Mouse (Mus musculus): ENCODE results near the gene Xrra1. TPM values are rescaled to one million over a fixed set of nuclear protein-coding genes. Genes with fewer than 3 reads are reported as not detected.

Xrra1 gene
- polyA plus RNA-seq, 1 experiment from 2014 or later, result 0.23 TPM

- Histone ChIP-seq H3K4me2 (no peak overlapping the region), H3K36me3 (ENCODE audit: control insufficient read depth, insufficient read depth, low read length) (no peaks in the 10 kb centered on the region), H3K4me1 (ENCODE audit: control insufficient read depth, insufficient read depth, low read length) (peaks cover 27% of the 10 kb centered on the region), H3K9ac (ENCODE audit: low read depth, low read length) (peak overlapping the region; percentile 29; the same call in 1 of the 2 replicates), H3K27me3 (ENCODE audit: control insufficient read depth, insufficient read depth, low read length) (no peaks in the 10 kb centered on the region), H3K9me3 (replicated peaks; ENCODE audit: control insufficient read depth, low read length) (no peaks in the 10 kb centered on the region), H3K27ac (ENCODE audit: low read depth, low read length) (no peak overlapping the region), H3K4me3 (ENCODE audit: low read depth, low read length) (no peak overlapping the region)
- WGBS (ENCODE audit: insufficient replicate concordance), result 34% methylated on average over 9 of the region's 9 CpGs
- ATAC-seq (replicated peaks; ENCODE audit: insufficient number of reproducible peaks, low FRiP score, low TSS enrichment), result no peak
Measured at GRCm38 (mm10) chr7:99965020-99965841, 106.3 kb downstream of the Xrra1 start.

GRCm38 (mm10) chr7:99966011-99966721 lies 107.2 kb downstream of the Xrra1 start:
- Histone ChIP-seq H3K9me3 (replicated peaks; ENCODE audit: control insufficient read depth, low read length) (no peaks in the 10 kb centered on the region), H3K27me3 (ENCODE audit: control insufficient read depth, insufficient read depth, low read length) (no peaks in the 10 kb centered on the region), H3K4me3 (ENCODE audit: low read depth, low read length) (no peak overlapping the region), H3K27ac (ENCODE audit: low read depth, low read length) (no peak overlapping the region), H3K9ac (ENCODE audit: low read depth, low read length) (no peak overlapping the region), H3K4me2 (no peak overlapping the region), H3K4me1 (ENCODE audit: control insufficient read depth, insufficient read depth, low read length) (peaks cover 27% of the 10 kb centered on the region), H3K36me3 (ENCODE audit: control insufficient read depth, insufficient read depth, low read length) (no peaks in the 10 kb centered on the region)
- ATAC-seq (replicated peaks; ENCODE audit: insufficient number of reproducible peaks, low FRiP score, low TSS enrichment), result no peak
- WGBS (ENCODE audit: insufficient replicate concordance), result 64% methylated on average over 9 of the region's 9 CpGs

Other genes starting within 250 kb of the Xrra1 start
- gene Tpbgl, start 232.0 kb upstream of the Xrra1 start, polyA plus RNA-seq (2014; fragmentation: Nextera tagmentation; extraction: Ambion mirVana), result 1.4 and 1.5 TPM in 2 replicates
- gene Slco2b1, start 147.8 kb upstream of the Xrra1 start, polyA plus RNA-seq (2014; fragmentation: Nextera tagmentation; extraction: Ambion mirVana), result 0.36 and 0.39 TPM in 2 replicates
- not detected in 2 replicates for gene Olfr520, start 128.8 kb upstream of the Xrra1 start, polyA plus RNA-seq (2014; fragmentation: Nextera tagmentation; extraction: Ambion mirVana)
- not detected in 2 replicates for gene Olfr521, start 95.6 kb upstream of the Xrra1 start, polyA plus RNA-seq (2014; fragmentation: Nextera tagmentation; extraction: Ambion mirVana)
- gene Neu3, start 30.7 kb upstream of the Xrra1 start, polyA plus RNA-seq (2014; fragmentation: Nextera tagmentation; extraction: Ambion mirVana), result 2.9 and 3.2 TPM in 2 replicates
- 208 and 229 TPM in 2 replicates for gene Spcs2, start 4.3 kb downstream of the Xrra1 start, polyA plus RNA-seq (2014; fragmentation: Nextera tagmentation; extraction: Ambion mirVana)
- gene Rnf169, start 121.3 kb downstream of the Xrra1 start, polyA plus RNA-seq (2014; fragmentation: Nextera tagmentation; extraction: Ambion mirVana), result 4.3 and 4.7 TPM in 2 replicates
- gene Chrdl2, start 147.1 kb downstream of the Xrra1 start, polyA plus RNA-seq (2014; fragmentation: Nextera tagmentation; extraction: Ambion mirVana), result 0.10 TPM in 1 of 2 replicates, not detected in the other

Measured in heart, embryonic 11.5 days (tissue).